ENCODE assay signal across 9 mouse cellular contexts in the genomic region with DNA sequence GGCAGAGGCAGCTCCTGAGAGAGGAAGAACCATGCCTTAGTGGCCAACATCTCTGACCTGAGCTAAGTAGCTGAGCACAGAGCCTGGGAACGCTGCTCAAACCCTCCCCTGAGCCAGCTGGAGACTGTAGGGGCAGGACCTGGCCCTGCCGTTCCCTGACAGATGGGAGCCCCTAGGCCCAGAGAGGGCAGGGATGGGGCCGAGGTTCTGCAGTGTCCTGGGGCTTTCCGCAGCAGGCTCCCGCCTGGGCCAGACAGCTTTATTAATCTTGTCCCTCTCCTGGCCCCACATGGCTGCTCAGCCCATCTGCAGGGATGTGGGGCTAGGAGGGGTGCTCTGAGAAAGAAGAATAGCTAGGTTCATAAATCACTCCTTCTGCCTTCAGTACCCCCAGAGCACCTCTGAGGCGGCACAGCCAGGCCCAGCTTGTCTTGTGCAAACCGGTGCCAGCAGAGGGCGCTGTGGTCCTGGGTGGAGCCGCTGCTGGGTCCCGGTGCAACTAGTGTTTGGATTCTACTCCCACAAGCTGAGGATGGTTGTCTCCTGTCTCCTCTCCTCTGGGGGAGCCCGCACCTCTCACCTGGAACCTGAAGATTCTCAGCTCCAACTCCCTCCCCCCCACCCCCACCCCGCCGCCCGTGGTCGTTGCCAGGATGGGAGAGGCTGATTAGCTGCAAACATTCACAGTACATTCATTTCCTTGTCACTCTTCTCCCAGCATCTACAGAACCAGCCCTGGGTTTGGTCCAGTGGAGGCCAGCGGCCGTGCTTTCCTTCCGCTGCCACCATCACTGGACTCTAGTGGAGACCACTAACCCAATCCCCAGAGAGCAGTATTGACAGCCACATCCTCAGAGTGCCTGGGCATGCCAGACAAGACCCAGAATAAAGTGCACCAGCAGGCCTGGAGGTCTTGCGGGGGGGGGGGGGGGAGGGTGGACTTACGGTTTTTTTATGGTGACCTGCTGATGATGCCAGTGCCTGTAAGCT. TPM values are rescaled to one million over a fixed set of nuclear protein-coding genes. Genes with fewer than 3 reads are reported as not detected.
A peak's percentile ranks its signal among the peaks of the same experiment; 100 is the strongest.
DNase-seq lines count a peak whose midpoint lies in the region; ATAC-seq lines count a peak whose summit lies in the region.
"Had no signal": no experiment of that assay in that cellular context is flagged by ENCODE, and none has a peak within 500 bp of the region (broad histone marks: within the 10 kb centered on the region; RNA-seq: fewer than 3 reads in every experiment).

No protein-coding gene starts in this region.

- H3K9me3 ChIP-seq in hindbrain, embryonic 11.5 days (ENCODE audit: control insufficient read depth, low read length) = no peaks in the 10 kb centered on the region

- DNase-seq in MN1 (ENCODE audit: low spot score) = peak; percentile 89
- DNase-seq in cerebellum, adult 8-10 months = peak; percentile 92
- peak; percentile 52 to 80 for DNase-seq in frontal cortex, postnatal 10 days (ENCODE audit: low spot score in 2 of 2)
- peak; percentile 97 for DNase-seq in hindbrain, embryonic 11.5 days (ENCODE audit: low spot score)
- DNase-seq in layer of hippocampus, postnatal 10 days (ENCODE audit: low spot score in 2 of 2) = peak; percentile 95 to 96
- peak; percentile 91 for DNase-seq in lung, postnatal 14 days
- peak; percentile 69 to 76 for DNase-seq in right cerebral cortex, adult 2 months (ENCODE audit: low spot score in 2 of 2)
- DNase-seq in urinary bladder, postnatal 25 days (ENCODE audit: low spot score) = peak; percentile 84

- 0 out of 2 replicates have a peak, but pooled peaks cover 2% of the 10 kb centered on the region for H3K36me3 ChIP-seq in hindbrain, embryonic 11.5 days (ENCODE audit: control insufficient read depth, insufficient read depth, low read length)

- H3K4me3 ChIP-seq in hindbrain, embryonic 11.5 days (ENCODE audit: low read depth, low read length) = peak overlapping the region; percentile 8; the same call in 1 of the 2 replicates

- peak overlapping the region; percentile 45 for H3K9ac ChIP-seq in hindbrain, embryonic 11.5 days (ENCODE audit: low read depth, low read length)

- H3K27me3 ChIP-seq in hindbrain, embryonic 11.5 days (ENCODE audit: control insufficient read depth, insufficient read depth, low read length) = no peaks in the 10 kb centered on the region

- peak; percentile 73 for ATAC-seq in hindbrain, embryonic 11.5 days (ENCODE audit: low FRiP score)

- H3K27ac ChIP-seq in hindbrain, embryonic 11.5 days (ENCODE audit: low read depth, low read length) = peak overlapping the region; percentile 95
- H3K27ac ChIP-seq: macrophage had no signal

- WGBS in hindbrain, embryonic 11.5 days = 7% methylated on average over 17 of the region's 20 CpGs

- peaks cover 28% of the 10 kb centered on the region for H3K4me1 ChIP-seq in hindbrain, embryonic 11.5 days (replicated peaks; ENCODE audit: control insufficient read depth, insufficient read depth, low read length)

- peak overlapping the region; percentile 40 for H3K4me2 ChIP-seq in hindbrain, embryonic 11.5 days (replicated peaks; ENCODE audit: low read depth, low read length)

RNA-seq across cellular contexts. Expression of a gene that starts 39.6 kb away (rescaled TPM):
- polyA plus RNA-seq in hindbrain, embryonic 11.5 days (2014; fragmentation: Nextera tagmentation; extraction: Ambion mirVana) = 204 and 221 TPM in 2 replicates
- total RNA-seq in layer of hippocampus, postnatal 10 days (2021) = 10 to 100 TPM; 50.8 to 51.5 TPM

Comparison
In these comparisons a context has a peak if more than half of its experiments do, and no peak if none do; other contexts are left out.
1. Peak in every context shown above with its lines: DNase-seq, ATAC-seq, H3K4me3 ChIP-seq and H3K27ac ChIP-seq.